Mouse (Mus musculus) liver, embryonic 11.5 days (tissue): Measurements from ENCODE around the gene Cxcr5. TPM values are rescaled to one million over a fixed set of nuclear protein-coding genes. Genes with fewer than 3 reads are reported as not detected.
A peak's percentile ranks its signal among the peaks of the same experiment; 100 is the strongest.

Experiments used
- ATAC-seq: fragments of 200-750 bp; cut with Nextera tagmentation; replicated peaks from 2 replicates; pipeline ENCODE4 v1.8.0; 2017; ENCODE audit warnings: moderate number of reproducible peaks, mild to moderate bottlenecking, moderate TSS enrichment, moderate library complexity; ENCODE audit not compliant: low FRiP score
- DNase-seq: peaks from one replicate; pipeline ENCODE4 v3.0.0-alpha.2; 2017; ENCODE audit warnings: low spot score
- H3K27ac ChIP-seq: fragments of 300-500 bp; sonication (generic); 2 replicates; pipeline ENCODE4 v1.5.1; 2014; ENCODE audit warnings: mild to moderate bottlenecking, low read depth, low read length, control low read depth
- H3K27me3 ChIP-seq: fragments of 300-500 bp; sonication (generic); replicated peaks from 2 replicates; pipeline ENCODE4 v1.6.1; 2014; ENCODE audit warnings: low read length, mixed read lengths; ENCODE audit not compliant: control insufficient read depth, insufficient read depth
- H3K36me3 ChIP-seq: fragments of 300-500 bp; sonication (generic); 2 replicates; pipeline ENCODE4 v1.6.1; 2014; ENCODE audit warnings: mild to moderate bottlenecking, low read length, moderate library complexity, mixed read lengths; ENCODE audit not compliant: control insufficient read depth, insufficient read depth
- H3K4me1 ChIP-seq: fragments of 300-500 bp; sonication (generic); replicated peaks from 2 replicates; pipeline ENCODE4 v1.6.1; 2014; ENCODE audit warnings: low read length, mixed read lengths; ENCODE audit not compliant: control insufficient read depth, insufficient read depth
- H3K4me2 ChIP-seq: fragments of 300-500 bp; sonication (generic); 2 replicates; pipeline ENCODE4 v1.6.1; 2014; ENCODE audit warnings: mild to moderate bottlenecking, control low read depth, moderate library complexity
- H3K4me3 ChIP-seq: fragments of 300-500 bp; sonication (generic); 2 replicates; pipeline ENCODE4 v1.5.1; 2014; ENCODE audit warnings: low read depth, low read length, control low read depth
- H3K9ac ChIP-seq: fragments of 300-500 bp; sonication (generic); 2 replicates; pipeline ENCODE4 v1.6.1; 2014; ENCODE audit warnings: low read depth, low read length, control low read depth
- H3K9me3 ChIP-seq: fragments of 300-500 bp; sonication (generic); 2 replicates; pipeline ENCODE4 v1.6.1; 2016; ENCODE audit warnings: low read length, inconsistent platforms, mixed read lengths; ENCODE audit not compliant: control insufficient read depth
- WGBS: fragments of 180-500 bp; shearing (Covaris S2); extraction: QIAGEN DNeasy Blood & Tissue Kit; methylation state at CpG from one replicate; pipeline ENCODE4 v1.1.7; 2014; 5-methylcytosine and 5-hydroxymethylcytosine counted together
- polyA plus RNA-seq: library from polyadenylated mRNA; unstranded; fragments of >200 nt; fragmentation: Nextera tagmentation; extraction: Ambion mirVana; gene quantifications from 2 replicates; pipeline ENCODE4 v1.2.1, GENCODE M21; 2014

Gene Cxcr5
- polyA plus RNA-seq, 1 experiment from 2014 or later: not detected

- H3K27ac ChIP-seq: no peak overlapping the region
- H3K9ac ChIP-seq: 0 out of 2 replicates have a peak overlapping the region, but pooled peaks have one; percentile 6
- WGBS: 56% methylated on average over 17 of the region's 17 CpGs
- no peak overlapping the region for H3K4me3 ChIP-seq
- no peaks in the 10 kb centered on the region for H3K9me3 ChIP-seq
- peak overlapping the region; percentile 6; the same call in 1 of the 2 replicates for H3K4me2 ChIP-seq
- H3K27me3 ChIP-seq: no peaks in the 10 kb centered on the region
- no peak for DNase-seq
- H3K36me3 ChIP-seq: no peaks in the 10 kb centered on the region
- H3K4me1 ChIP-seq: peaks cover 80% of the 10 kb centered on the region
- no peak for ATAC-seq
Measured at GRCm38 (mm10) chr9:44492631-44493461, 68.8 kb downstream of the Cxcr5 start.

- Histone ChIP-seq H3K27me3 (no peaks in the 10 kb centered on the region), H3K4me2 (peak overlapping the region; percentile 84; the same call in 1 of the 2 replicates), H3K36me3 (no peaks in the 10 kb centered on the region), H3K4me1 (peaks cover 79% of the 10 kb centered on the region), H3K27ac (peak overlapping the region; percentile 90), H3K4me3 (no peak overlapping the region), H3K9me3 (no peaks in the 10 kb centered on the region), H3K9ac (no peak overlapping the region)
- 77% methylated on average over 10 of the region's 10 CpGs for WGBS
- no peak for ATAC-seq
- no peak for DNase-seq
Measured at GRCm38 (mm10) chr9:44491351-44491750, 70.3 kb downstream of the Cxcr5 start.

DNA sequence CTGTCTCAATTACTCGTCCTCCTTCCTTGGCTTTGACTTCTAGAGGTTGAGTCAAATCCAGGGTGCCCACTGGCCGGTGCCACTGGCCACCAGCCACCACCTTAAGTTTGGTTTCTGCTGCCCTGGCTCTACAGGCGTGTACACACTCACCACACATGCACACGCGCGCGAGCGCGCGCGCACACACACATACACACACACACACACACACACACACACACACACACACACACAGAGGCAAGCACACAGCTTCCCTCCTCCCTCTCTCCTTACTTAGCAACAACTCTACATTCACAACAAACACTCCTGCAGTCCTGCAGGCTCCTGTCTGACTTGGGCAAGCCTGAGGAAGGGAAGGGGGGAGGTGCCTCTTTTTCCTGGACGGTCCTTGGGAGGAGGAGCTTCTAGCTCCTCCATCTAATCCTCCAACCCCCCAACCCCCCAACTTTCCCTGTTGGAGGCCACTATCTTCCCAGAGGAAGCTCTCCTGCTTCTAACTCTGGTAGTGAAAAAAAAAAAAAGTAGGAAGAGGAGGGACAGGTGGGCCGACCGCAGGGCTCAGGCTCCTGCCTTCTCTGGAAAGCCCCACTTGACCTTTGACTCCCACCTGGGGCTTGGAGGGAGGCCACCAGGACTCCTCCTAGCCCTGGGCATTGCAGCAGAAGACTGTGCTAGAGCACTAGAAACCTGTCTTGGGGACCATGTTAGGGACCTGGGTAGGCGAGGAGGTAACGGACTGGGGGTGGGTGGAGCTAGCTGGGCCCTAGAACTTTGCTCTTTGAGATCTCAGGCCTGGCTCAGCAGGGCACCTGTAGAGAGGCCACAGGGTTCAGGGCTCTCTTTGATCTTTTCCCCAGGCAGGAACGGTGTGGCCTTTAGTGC lies 71.3 kb downstream of the Cxcr5 start:
- H3K4me1 ChIP-seq: peaks cover 85% of the 10 kb centered on the region
- no peaks in the 10 kb centered on the region for H3K36me3 ChIP-seq
- no peak; the same call in 1 of the 2 replicates for ATAC-seq
- H3K4me2 ChIP-seq: peak overlapping the region; percentile 84
- peak overlapping the region; percentile 38; the same call in 1 of the 2 replicates for H3K9ac ChIP-seq
- no peak for DNase-seq
- H3K27me3 ChIP-seq: no peaks in the 10 kb centered on the region
- WGBS: 27% methylated on average over 17 of the region's 17 CpGs
- peak overlapping the region; percentile 33; the same call in 1 of the 2 replicates for H3K4me3 ChIP-seq
- no peaks in the 10 kb centered on the region for H3K9me3 ChIP-seq
- peak overlapping the region; percentile 90 for H3K27ac ChIP-seq

DNA sequence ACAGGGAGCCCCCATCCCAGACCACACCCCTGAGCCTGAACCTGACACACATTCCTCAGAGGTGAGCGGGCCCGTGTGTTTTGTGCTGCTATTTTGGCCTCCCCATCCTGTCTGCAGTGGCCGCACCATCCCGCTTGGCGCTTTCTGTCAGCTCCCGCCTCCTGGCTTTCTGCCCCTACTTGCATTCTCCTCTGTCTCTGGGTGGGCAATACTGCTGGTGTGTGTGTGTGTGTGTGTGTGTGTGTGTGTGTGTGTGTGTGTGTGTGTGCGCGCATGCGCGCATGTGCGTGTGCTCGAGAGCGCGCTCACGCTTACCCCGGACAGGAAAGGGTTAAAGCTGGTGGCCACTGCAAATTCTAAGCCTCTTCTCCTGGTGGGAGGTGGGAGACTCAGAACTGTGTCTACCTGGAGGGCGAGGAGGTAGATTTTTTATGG lies 72.0 kb downstream of the Cxcr5 start:
- ATAC-seq (no peak), DNase-seq (no peak)
- peak overlapping the region; percentile 90 for H3K27ac ChIP-seq
- peaks cover 84% of the 10 kb centered on the region for H3K4me1 ChIP-seq
- no peak overlapping the region for H3K9ac ChIP-seq
- WGBS: 30% methylated on average over 17 of the region's 17 CpGs
- peak overlapping the region; percentile 33 for H3K4me3 ChIP-seq
- H3K4me2 ChIP-seq: peak overlapping the region; percentile 84
- H3K9me3 ChIP-seq: no peaks in the 10 kb centered on the region
- H3K36me3 ChIP-seq: no peaks in the 10 kb centered on the region
- no peaks in the 10 kb centered on the region for H3K27me3 ChIP-seq

- DNase-seq (no peak), ATAC-seq (no peak; the same call in 1 of the 2 replicates)
- WGBS: 34% methylated on average over 5 of the region's 5 CpGs
- H3K4me1 ChIP-seq: peaks cover 83% of the 10 kb centered on the region
- peak overlapping the region; percentile 84 for H3K4me2 ChIP-seq
- H3K27me3 ChIP-seq: no peaks in the 10 kb centered on the region
- H3K9ac ChIP-seq: peak overlapping the region; percentile 48; the same call in 1 of the 2 replicates
- no peaks in the 10 kb centered on the region for H3K36me3 ChIP-seq
- peak overlapping the region; percentile 90 for H3K27ac ChIP-seq
- no peaks in the 10 kb centered on the region for H3K9me3 ChIP-seq
- peak overlapping the region; percentile 33 for H3K4me3 ChIP-seq
Measured at GRCm38 (mm10) chr9:44488855-44489381, 72.8 kb downstream of the Cxcr5 start.

DNA sequence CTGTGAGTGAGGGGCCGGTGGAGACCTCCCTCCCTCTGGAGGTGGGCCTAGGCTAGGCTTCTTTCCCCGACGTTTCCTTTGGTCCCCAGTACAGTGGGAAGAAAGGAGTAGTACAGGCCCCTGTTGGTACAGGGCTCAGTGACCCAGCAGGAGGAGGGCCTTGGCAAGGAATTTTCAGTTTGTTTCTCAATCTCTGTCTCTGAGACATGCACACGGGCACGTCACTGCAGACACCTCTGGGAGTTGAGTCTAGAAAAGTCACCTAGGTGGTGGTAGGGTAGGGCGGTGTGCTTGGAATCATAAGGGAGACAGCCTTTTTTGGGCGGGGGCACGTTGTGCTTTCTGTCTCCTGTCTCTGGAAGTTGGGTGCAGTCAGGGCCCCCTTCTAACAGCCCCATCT lies 73.3 kb downstream of the Cxcr5 start:
- ATAC-seq (no peak), DNase-seq (no peak)
- Histone ChIP-seq H3K9me3 (no peaks in the 10 kb centered on the region), H3K4me1 (peaks cover 84% of the 10 kb centered on the region), H3K27me3 (no peaks in the 10 kb centered on the region), H3K4me3 (no peak overlapping the region), H3K36me3 (no peaks in the 10 kb centered on the region), H3K9ac (no peak overlapping the region), H3K4me2 (peak overlapping the region; percentile 84), H3K27ac (peak overlapping the region; percentile 90)
- WGBS: 37% methylated on average over 8 of the region's 8 CpGs

- peaks cover 76% of the 10 kb centered on the region for H3K4me1 ChIP-seq
- ATAC-seq: no peak
- peak overlapping the region; percentile 34; the same call in 1 of the 2 replicates for H3K9ac ChIP-seq
- no peaks in the 10 kb centered on the region for H3K36me3 ChIP-seq
- no peaks in the 10 kb centered on the region for H3K9me3 ChIP-seq
- peak overlapping the region; percentile 84 for H3K4me2 ChIP-seq
- DNase-seq: no peak
- H3K4me3 ChIP-seq: peak overlapping the region; percentile 1
- H3K27me3 ChIP-seq: no peaks in the 10 kb centered on the region; the same call in 1 of the 2 replicates
- H3K27ac ChIP-seq: peak overlapping the region; percentile 90
- 14% methylated on average over 7 of the region's 7 CpGs for WGBS
Measured at GRCm38 (mm10) chr9:44487441-44487840, 74.2 kb downstream of the Cxcr5 start.

GRCm38 (mm10) chr9:44486741-44487421 lies 74.8 kb downstream of the Cxcr5 start:
- H3K9ac ChIP-seq: no peak overlapping the region
- peak overlapping the region; percentile 25 for H3K4me3 ChIP-seq
- DNase-seq: no peak
- peaks cover 79% of the 10 kb centered on the region for H3K4me1 ChIP-seq
- H3K4me2 ChIP-seq: peak overlapping the region; percentile 84
- no peaks in the 10 kb centered on the region; the same call in 1 of the 2 replicates for H3K27me3 ChIP-seq
- H3K27ac ChIP-seq: peak overlapping the region; percentile 90
- no peaks in the 10 kb centered on the region for H3K36me3 ChIP-seq
- no peak for ATAC-seq
- 38% methylated on average over 15 of the region's 15 CpGs for WGBS
- no peaks in the 10 kb centered on the region for H3K9me3 ChIP-seq
